23 mouse cellular contexts compared by ENCODE assay signal in the genomic region with DNA sequence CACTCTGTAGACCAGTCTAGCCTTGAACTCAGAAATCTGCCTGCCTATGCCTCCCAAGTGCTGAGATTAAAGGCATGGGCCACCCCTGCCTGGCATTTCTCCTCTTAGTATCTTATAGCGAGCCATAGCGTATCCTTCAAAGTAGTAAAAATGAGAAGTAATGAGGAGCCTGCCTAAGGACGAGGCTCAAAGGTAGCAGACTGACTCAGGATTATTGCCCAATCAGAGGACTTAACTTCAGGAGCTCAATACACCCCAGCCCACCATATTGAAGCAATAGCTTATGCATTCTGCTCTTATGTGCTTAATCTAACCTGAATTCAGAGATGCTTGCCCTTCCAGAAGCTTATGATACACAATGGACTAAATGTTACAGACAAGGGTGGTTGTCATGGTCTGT. TPM values are rescaled to one million over a fixed set of nuclear protein-coding genes. Genes with fewer than 3 reads are reported as not detected.
DNase-seq lines count a peak whose midpoint lies in the region; ATAC-seq lines count a peak whose summit lies in the region.
"Had no signal": no experiment of that assay in that cellular context is flagged by ENCODE, and none has a peak within 500 bp of the region (broad histone marks: within the 10 kb centered on the region; RNA-seq: fewer than 3 reads in every experiment).

No protein-coding gene starts in this region.

- DNase-seq in embryo, embryonic 10 days (ENCODE audit: low spot score): peak; percentile 2
- DNase-seq in embryo, embryonic 10.5 days (ENCODE audit: low spot score): no peak
- no peak for DNase-seq in adrenal gland, adult 8-10 months
- DNase-seq in lung, postnatal 25 days (ENCODE audit: low spot score): no peak
- DNase-seq: adrenal gland, postnatal 14 days; cerebellum, adult 11-12 months; cerebellum, adult 8-10 months; cerebellum, postnatal 10 days; cerebellum, postnatal 36 days; embryo, embryonic 11 days; gastrocnemius, postnatal 10 days; gastrocnemius, postnatal 36 days; heart, adult 11 months had no signal

- 0 out of 2 replicates have a peak overlapping the region, but pooled peaks have one; percentile 5 for H3K27ac ChIP-seq in macrophage
- H3K27ac ChIP-seq: embryonic facial prominence, embryonic 10.5 days; embryonic facial prominence, embryonic 13.5 days; forebrain, embryonic 12.5 days; forebrain, embryonic 15.5 days; hindbrain, embryonic 12.5 days; hindbrain, embryonic 15.5 days had no signal

- H3K79me2 ChIP-seq in macrophage (ENCODE audit: inconsistent target): no peaks in the 10 kb centered on the region

- H3K36me3 ChIP-seq in macrophage (ENCODE audit: inconsistent target): no peaks in the 10 kb centered on the region
- H3K36me3 ChIP-seq: embryonic facial prominence, embryonic 10.5 days; embryonic facial prominence, embryonic 13.5 days; forebrain, embryonic 12.5 days; forebrain, embryonic 15.5 days; hindbrain, embryonic 12.5 days; hindbrain, embryonic 15.5 days had no signal

- ATAC-seq in monocyte, adult 5-6 weeks (replicated peaks; ENCODE audit: insufficient number of reproducible peaks, low FRiP score, low TSS enrichment, poor library complexity, severe bottlenecking): peak; percentile 27; the same call in 1 of the 2 replicates
- ATAC-seq: forebrain, embryonic 15.5 days; Patski had no signal

- 52% methylated on average over 3 of the region's 3 CpGs for WGBS in macrophage (ENCODE audit: missing documents)

- no peak overlapping the region for H3K4me3 ChIP-seq in macrophage (ENCODE audit: inconsistent target)
- H3K4me3 ChIP-seq: embryonic facial prominence, embryonic 10.5 days; embryonic facial prominence, embryonic 13.5 days; erythroblast, embryonic 14.5 days; forebrain, embryonic 12.5 days; forebrain, embryonic 15.5 days; hindbrain, embryonic 12.5 days; hindbrain, embryonic 15.5 days had no signal

RNA-seq across cellular contexts. Expression of a gene that starts 7.8 kb away (rescaled TPM):
- total RNA-seq in macrophage (2018; cell fraction: chromatin; rRNA removed): 10 to 100 TPM in 13 of 26 experiments, 1 to 10 TPM in 12, under 1 TPM in 1; 0.68 to 17.5 (median 10.0) TPM
- total RNA-seq in macrophage (2018; cell fraction: cytosol; rRNA removed): 1 to 10 TPM; 1.9 to 4.4 (median 3.0) TPM
- total RNA-seq in macrophage (2018; cell fraction: nucleus; rRNA removed): 10 to 100 TPM in 6 of 26 experiments, 1 to 10 TPM in 20; 1.4 to 12.1 (median 5.2) TPM
- 1.8 to 4.6 TPM (median 4.4 TPM) in 3 replicates for polyA plus RNA-seq in macrophage (2018)
- 9.8 to 35.4 TPM (median 12.4 TPM) in 3 replicates for total RNA-seq in monocyte, adult 5-6 weeks (2017)
- total RNA-seq in adrenal gland, adult 8-10 months (2022): 10 to 100 TPM; 21.7 to 45.1 (median 30.5) TPM
